Mouse (Mus musculus) granulocyte monocyte progenitor cell, adult 5-6 weeks (primary cell): ENCODE data around the gene Tbl1xr1. TPM values are rescaled to one million over a fixed set of nuclear protein-coding genes. Genes with fewer than 3 reads are reported as not detected.

Experiments used
- ATAC-seq: replicated peaks from 2 replicates; pipeline ENCODE4 v1.8.0; 2016; ENCODE audit warnings: mild to moderate bottlenecking, moderate TSS enrichment, inconsistent platforms; ENCODE audit not compliant: poor library complexity, severe bottlenecking
- total RNA-seq, 2 experiments: library from RNA; stranded (forward) in 1 of 2; stranded (reverse) in 1 of 2; fragments of 200-712, 200-1000 nt in 1 of 2; fragments of >200 nt in 1 of 2; fragmentation: Nextera tagmentation in 1 of 2; gene quantifications; 2 replicates each; pipeline ENCODE4 v1.2.3; 2014 to 2017

The Tbl1xr1 gene
- total RNA-seq, 2 experiments from 2014 or later, result 78.0 to 89.8 TPM

DNA sequence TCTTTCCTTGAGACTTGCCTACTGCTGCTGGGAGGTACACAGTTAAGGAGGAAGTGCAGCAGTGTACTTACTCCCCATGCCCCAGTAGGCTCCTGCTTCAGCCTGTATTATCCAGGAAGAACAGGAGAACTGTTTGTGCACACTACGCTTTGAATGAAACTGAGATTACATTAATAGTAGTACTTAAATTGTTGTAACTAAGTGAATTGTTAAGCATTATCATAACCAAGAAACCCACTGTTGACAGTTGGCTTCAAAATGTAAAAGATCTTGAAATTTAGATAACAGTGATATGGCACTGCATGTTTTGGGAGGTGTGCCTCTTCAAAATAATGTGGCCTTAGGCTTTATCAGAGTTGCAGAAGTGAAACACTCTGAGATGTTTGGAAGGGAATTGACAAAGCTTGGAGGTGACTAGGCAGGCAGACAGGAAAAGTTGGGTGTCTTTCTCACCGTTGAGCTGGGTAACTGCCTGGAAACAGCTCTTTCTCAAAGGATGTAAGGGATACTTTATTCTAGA, 62.2 kb downstream of the Tbl1xr1 start:
- ATAC-seq, result peak; percentile 12; the same call in 1 of the 2 replicates

DNA sequence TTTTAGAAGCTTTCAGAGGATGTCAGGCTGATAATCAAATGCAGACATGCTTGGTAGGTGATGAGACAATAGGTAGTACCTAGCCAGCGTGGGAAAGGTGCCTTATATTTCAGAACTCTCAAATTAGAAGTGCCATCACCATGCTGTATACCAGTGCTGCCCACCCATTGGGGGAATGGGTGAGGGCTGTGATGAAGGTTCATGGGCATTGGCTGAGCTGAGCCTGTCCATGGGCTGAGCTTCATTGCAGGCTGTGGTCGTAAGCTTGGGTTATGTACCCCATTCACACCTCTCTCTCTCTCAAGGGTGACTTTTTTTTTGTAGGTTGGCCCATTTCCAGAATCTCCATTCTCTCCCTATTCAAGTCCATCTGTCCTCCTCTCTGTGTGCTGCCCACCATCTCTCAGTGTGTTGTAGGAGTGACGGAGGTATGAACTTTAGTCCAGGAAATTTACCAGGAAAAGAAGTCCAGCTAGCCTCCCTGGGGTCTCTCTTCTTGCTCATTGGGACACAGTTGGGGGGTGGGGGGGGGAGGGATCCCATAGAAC, 63.7 kb downstream of the Tbl1xr1 start:
- no peak for ATAC-seq

DNA sequence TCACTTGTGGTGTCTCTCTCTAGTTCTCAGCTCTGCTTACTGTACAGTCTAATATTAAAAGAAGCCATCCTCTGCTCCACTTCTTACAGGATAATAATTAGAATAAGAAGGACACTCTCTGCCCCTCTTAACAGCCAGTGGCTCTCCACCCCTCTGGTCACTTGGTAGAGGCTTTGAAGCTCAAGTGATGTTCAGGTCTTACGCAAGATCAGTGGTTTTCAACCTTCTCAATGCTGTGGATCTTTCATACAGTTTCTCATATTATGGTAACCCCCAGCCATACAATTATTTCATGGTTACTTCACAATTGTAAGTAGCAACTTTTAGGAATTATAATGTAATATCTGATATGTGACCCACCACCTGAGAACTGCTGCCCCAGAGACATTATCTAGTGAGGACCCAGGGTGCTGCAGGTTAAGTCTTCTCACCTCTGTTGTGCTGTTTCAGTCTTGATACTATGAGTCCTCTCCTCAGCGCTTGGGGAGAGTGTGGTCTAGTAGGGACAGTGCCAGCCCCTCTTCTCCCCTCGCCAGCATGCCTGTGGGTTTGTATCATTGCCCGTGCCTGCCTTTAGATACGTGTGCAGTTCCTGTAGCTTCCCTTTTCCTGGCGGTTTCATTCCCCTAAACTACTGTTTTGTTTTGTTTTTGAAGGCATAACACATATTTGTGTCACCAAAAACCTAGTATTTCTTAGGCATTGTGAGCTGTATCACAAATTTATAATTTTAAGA, 65.7 kb downstream of the Tbl1xr1 start:
- ATAC-seq, result peak; percentile 57

DNA sequence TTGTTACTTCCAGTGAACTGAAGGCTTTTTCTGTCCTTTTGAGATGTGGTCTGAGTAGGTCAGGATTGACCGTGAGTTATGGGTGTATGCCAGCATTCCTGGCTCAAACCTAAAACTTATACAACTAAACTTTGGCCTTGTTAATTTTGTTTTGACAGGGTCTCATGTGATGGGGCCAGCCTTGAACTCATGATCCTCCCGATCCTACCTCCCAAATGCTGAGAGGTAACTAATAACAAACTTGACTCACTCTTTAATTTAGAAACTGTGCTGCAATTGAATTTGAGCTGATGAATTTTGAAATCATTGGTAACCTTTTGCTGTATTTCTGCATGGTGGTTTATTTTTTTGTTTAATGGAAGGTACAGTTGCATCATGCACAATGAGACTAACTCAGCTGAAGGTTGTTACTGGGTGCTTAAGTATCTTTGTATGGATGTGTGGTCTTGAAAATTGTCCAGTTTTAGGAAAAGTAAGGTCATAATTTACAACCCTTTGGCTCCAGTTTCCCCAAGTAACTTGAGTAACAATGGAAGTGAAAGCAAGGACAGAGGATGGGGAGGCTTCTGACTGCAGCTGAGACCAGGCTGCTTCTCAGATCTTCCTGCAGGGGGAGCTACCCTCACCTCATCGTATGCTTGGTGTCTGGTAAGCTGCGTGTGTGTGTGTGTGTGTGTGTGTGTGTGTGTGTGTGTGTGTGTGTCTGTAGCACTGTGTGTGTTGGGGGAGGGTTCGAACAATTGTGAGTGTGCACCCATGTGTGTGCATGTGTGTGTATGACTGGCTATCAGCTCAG, 66.6 kb downstream of the Tbl1xr1 start:
- ATAC-seq, result peak; percentile 61

DNA sequence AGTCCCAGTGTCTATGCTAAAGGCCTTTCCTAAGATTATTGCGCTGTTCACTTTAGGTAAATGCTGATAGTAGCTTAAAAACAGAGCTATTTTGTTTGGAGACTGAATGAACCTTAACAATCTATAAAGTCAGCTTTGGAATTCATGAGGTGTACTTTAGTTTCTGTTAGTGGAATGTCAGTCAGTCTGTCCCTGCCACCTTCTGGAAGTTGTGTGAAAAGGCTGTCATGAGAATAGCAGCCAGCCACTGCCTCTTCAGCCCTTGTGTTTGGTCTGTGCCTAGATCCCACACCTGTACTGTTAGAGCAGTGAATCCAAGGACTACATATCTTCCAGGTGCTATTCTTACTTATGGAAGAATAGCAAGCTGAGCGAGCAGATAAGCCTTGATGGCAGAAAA, 67.8 kb downstream of the Tbl1xr1 start:
- no peak for ATAC-seq

DNA sequence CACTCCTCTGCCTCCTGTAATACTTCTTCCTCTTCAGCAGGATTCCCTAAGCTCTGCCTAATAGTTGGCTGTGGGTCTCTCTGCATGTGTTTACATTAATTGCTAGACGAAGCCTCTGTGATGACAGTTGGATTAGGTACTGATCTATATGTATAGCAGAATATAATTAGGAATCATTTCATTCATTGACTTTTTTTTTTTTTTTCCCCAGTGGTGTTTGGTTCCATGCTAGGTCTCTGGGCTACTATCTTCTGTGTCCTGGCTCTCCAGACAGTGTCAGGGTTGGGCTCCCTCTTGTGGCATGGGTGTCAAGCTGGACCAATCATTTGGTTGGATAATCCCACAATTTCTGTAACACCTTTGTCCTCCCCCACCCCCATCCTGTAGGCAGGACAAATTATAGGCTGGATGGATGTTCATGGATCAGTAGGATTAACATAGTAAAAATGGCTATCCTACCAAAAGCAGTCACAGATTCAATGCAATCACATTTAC, 71.0 kb downstream of the Tbl1xr1 start:
- no peak for ATAC-seq

DNA sequence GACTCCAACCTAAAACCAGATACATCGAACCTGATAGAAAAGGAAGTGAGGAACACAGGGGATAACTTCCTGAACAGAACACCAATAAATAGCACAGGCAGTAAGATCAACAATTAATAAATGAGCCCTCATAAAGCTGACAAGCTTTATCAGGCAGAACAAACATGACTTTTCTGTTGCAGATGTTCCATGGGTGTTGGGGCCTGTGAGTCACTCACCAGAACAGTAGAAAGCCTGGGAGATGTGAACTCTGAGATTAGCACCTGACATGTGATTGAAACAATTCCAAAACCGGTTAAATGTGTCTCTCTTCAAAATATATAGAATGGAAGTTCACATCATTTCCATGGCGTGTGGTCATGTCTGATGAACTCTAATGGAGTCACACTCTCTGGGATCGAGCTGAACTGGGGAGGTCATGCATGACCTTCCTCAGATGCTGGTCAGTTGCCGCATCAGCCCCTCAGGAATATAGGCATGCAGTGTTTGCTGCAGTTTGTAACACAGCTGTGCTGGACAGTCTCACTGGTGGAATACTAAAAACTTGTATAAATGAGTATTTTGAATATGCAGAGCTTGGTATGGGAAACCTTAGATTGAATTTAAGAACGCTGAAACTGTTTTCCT, 72.0 kb downstream of the Tbl1xr1 start:
- no peak for ATAC-seq

DNA sequence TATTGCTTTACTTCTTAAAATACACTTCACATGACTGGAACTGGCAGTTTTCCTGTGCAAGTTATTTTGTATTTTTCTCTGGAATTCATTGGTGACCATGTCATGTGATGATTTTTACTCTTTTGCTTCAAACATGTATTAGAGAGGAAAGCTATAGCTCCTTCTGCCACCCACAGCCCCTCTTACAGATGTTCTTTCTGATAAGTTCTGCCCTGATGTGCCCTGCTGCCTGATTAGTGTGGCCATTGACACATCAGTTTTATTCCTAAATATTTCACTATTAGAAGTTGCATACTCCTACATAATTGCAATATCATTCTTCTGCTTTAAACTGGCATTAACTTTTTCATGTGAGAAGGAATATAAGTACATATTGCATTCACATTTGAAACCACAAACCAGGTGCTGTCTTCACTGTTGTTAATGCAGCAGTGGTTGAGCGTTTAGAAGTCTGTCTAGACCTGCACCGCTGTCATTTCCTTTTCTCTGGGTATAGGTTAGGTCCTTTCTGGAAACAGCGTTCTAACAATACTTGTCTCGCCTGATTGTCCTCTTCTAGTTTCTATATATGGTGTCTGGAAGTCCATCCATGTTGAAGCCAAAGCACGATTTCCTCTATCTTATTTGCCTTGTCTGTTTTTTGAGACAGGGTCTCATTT, 74.5 kb downstream of the Tbl1xr1 start:
- ATAC-seq, result no peak; the same call in 1 of the 2 replicates

DNA sequence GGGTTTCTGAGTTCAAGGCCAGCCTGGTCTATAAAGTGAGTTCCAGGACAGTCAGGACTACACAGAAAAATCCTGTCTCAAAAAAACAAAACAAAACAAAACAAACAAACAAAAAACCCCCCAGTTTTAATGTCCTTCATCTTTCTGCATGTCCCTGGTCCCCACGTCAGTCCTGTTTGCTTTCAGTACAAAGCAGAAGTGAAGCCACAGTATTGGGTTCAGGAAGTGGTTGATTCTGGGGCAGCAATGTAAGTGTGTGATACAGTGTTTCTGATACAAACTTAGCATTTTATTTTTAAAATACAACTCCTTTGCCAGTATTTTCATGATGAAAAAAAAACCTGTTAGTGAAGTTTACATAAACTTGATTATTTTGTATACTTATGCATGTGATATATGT, 76.3 kb downstream of the Tbl1xr1 start:
- ATAC-seq, result peak; percentile 97

DNA sequence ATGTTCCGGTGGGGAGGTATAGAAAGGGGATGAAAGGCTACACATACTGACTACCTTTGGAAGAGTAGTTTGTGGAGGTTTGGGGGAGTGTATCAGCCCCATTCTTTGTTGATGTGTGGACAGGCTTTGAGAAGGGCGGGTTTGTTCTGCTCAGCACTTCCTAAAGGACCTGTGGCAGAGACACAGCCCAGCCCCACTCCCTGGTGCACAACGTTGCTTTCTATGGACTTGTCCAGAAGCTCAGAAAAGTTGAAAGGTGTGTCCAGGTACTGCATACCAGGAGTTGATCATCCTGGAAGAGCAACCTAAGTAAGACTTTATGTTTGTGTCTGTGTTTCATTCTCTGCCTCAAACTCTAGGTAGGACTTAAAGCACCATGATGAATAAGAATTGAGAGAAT, 78.1 kb downstream of the Tbl1xr1 start:
- no peak for ATAC-seq

DNA sequence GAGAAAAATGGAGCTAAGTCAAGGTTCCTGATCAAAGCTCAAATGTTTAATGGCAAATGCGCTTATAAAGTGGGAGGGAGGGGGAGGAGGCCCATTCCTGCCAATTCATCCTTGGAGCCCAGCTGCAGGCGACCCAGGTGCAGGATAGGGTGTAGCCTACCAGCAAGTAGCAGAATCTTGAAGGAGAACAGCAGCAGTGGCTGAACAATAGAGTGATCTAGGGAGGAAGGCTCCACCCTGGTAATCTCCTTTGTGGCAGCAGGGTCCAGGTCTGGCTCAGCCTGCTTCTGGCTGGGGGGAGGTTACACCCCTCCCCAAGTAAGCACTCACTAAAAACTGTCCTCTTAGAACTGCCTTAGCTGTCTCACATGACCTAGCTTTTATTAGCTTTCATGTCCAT, 79.9 kb downstream of the Tbl1xr1 start:
- no peak for ATAC-seq

DNA sequence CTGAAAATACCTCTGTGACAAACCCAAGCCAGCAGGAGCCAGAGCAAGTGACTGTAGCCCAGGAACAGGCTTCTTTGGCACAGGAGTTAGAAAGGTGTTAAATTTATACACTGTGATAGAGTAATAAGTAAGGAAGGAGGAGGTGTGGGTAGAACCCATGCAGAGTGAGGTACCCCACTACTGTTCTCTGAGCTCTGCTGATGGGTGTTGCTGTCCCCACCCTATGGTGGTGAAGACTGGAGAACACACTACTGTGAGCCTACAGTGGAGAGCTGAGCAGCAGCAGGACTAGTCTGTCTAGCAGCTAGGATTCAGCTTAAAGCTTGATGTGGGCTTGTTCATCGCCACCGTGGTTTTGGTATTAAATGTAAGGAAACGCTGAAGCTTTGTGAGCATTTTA, 86.5 kb downstream of the Tbl1xr1 start:
- no peak for ATAC-seq

DNA sequence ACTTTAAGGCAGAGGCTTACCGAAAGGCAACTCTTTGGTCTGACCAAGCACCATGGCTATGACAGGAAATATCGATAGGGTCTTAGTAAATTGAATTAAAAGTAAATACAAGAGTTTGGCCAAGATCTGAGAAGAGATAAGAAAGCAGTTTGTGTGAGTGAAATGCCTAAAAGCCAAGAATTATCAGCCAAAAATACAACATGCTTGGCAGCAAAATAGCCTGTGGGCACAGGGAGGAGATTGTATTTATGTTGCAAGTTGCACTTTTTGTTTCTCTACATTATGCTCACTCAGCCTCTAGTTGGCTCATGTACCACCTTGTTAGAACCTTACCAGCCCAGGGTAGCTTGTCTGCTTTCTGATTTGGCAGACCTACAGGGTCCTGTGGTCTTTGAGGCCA, 91.4 kb downstream of the Tbl1xr1 start:
- ATAC-seq, result no peak

DNA sequence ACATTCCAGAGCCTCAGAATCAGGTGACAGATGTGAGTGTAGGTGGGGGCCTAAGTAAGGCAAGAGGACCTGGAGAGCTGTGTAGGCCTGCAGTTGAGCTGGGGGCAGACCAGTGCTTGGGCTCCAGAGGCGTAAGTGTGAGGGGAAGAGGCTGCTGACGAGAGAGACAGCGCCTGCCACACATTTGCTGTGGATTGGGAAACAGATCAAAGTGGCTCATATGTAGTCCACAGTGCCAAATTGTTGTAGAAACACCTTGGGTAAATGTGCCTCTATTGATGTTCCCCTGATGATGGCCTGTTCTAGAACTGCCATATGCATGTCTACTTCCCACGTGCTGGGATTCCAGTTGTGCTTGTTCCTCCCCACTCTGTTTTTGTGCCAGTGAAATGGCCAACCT, 92.0 kb downstream of the Tbl1xr1 start:
- 0 out of 2 replicates have a peak, but pooled peaks have one; percentile 20 for ATAC-seq

DNA sequence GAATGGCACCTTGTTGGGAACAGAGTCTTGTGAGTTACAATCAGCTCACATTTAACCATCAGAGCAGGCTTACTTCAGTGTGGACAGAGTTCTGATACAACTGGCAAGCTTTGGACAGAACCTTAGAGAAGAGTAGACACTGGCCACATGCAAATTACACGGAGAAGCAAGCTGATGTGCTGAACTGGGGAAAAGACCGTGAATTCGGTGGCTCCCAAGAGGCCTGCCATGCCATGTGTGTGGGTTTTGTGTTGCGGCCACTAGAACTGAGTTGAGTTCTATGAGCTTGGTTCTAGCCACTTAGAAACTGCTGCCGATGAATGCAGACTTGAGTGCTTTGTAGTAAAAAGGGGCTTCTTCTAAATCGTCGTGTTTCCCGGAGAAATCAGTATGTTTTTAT, 95.1 kb downstream of the Tbl1xr1 start:
- ATAC-seq, result no peak

DNA sequence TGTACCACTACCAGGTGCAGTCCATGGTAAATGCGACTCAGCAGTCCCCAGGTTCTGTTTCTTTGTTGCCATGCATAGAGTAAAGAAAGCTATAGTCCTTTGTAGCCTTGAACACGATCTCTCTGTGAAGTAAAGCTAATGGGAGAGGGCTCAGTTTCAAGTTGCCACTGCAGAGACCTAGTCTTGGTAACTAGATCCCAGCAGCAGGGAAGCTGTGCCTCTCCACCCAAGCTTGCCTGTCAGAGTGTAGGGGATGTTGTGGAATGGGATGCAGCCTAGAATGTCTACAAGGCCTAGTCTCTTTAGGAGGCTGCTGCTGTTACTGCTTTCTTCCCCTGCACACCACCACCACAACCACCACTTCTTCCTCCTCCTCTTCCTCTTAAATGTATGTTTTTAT, 96.0 kb downstream of the Tbl1xr1 start:
- ATAC-seq, result no peak; the same call in 1 of the 2 replicates

DNA sequence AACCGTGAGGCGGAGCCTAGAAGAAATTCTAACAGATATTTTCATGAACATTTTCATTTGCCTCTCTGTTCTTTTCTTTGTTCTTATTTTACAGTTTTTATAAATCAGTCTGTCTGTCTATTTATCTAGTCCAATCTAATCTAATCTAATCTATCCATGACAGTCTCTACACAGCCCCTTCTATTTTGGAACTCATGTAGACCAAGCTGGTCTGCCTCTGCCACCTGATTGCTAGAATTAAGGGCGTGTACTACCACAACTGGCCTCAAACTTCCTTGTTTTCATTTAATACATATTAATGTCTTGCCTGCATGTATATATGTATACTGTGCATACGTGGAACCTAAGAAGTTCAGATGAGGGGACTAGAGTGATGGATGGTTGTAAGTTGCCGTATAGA, 96.7 kb downstream of the Tbl1xr1 start:
- no peak; the same call in 1 of the 2 replicates for ATAC-seq

DNA sequence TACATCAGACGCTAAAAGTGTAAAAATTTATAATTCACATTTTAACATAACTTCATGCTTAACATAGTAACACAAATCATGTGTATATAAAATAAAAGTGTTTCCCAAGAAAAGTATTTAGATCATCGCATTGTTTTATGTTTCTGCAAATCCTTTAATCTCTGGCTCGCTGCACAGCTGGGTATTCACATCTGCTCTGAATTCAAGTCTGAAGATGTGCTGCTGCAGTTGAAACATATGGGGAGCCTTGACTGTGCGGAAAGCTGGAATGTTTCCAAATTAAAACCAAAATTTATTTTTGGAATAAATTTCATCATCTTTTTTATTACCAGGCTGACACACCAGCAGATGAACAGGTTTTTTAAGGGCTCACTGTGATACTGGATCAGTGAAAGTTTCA, 97.8 kb downstream of the Tbl1xr1 start:
- ATAC-seq, result no peak

DNA sequence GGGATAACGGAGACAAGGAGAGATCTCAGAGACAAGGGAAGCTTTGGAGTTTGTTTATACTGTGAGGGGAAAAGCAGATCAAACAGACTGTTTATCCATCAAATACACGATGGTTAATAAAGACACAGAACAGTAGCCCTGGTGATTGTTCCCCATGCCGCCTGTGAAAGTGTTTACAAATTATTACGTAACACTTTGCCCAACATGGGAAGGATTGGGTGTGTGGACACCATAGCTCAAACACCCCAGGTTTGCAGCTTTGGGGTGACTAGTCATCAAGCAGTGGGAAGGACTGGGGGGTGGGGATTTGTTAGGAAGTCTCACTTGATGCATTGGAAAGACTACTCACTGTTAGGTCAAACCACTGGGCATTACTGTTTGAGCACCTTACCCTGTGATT, 103.6 kb downstream of the Tbl1xr1 start:
- peak; percentile 87 for ATAC-seq

DNA sequence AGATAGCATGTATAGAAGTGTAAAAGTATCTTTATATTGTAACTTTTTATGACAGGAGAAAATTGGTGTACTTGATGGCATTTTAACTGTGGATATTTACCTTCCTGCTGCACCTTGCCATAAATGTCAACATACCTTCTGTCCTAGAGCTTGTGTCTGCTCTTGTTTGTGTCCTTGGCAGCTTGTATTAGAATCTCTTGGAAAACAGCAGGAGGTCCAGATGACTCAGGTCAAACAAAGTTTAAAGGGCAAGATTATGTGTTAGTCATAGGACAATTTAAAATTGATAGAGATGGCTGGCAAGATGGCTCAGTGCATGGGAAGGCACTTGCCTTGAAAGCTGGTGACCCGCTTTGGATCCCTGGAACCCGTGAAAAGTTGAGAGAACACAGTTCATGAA, 104.6 kb downstream of the Tbl1xr1 start:
- no peak for ATAC-seq
